Comparison of ENCODE assay signal across 1 mouse cellular context in genomic region chr2:174366571-174366970, GRCm38 (mm10).
TF ChIP-seq lines count a peak whose summit lies in the region.

No protein-coding gene starts in this region.

TF ChIP-seq in MEL, 35 proteins besides CTCF, POLR2A, EP300 and RAD21 (continued from another document):
- TF ChIP-seq MXI1 (IDR thresholded peaks at IDR 0.05; ENCODE audit: low read depth, low read length) (no peak), TBP (IDR thresholded peaks at IDR 0.05; ENCODE audit: low read depth, low read length) (0 out of 2 replicates have a peak, but pooled peaks have one; percentile 53), NELFE (IDR thresholded peaks at IDR 0.05; ENCODE audit: low read depth, low read length) (no peak), CHD1 (IDR thresholded peaks at IDR 0.05; ENCODE audit: low read depth, low read length) (no peak), ETS1 (IDR thresholded peaks at IDR 0.05; ENCODE audit: low read depth, low read length) (peak; percentile 41; the same call in 1 of the 2 replicates), SMC3 (IDR thresholded peaks at IDR 0.05; ENCODE audit: low read depth, low read length) (no peak), NRF1 (IDR thresholded peaks at IDR 0.05; ENCODE audit: insufficient read depth, low read depth, low read length, poor library complexity, severe bottlenecking) (no peak)
